Mouse (Mus musculus) brown adipose tissue, adult 24 weeks (tissue): Measurements from ENCODE around the gene Rbbp8nl. TPM values are rescaled to one million over a fixed set of nuclear protein-coding genes. Genes with fewer than 3 reads are reported as not detected.
A peak's percentile ranks its signal among the peaks of the same experiment; 100 is the strongest.

Experiments used
- H3K27ac ChIP-seq: fragments of 200-500 bp; replicated peaks from 2 replicates; pipeline ENCODE4 v1.5.1; 2012; ENCODE audit warnings: low read depth, mild to moderate bottlenecking, low read length
- H3K4me1 ChIP-seq: fragments of 200-500 bp; 2 replicates; pipeline ENCODE4 v1.6.1; 2012; ENCODE audit warnings: low read length, mixed read lengths; ENCODE audit not compliant: control insufficient read depth, insufficient read depth, insufficient read length
- H3K4me3 ChIP-seq: fragments of 200-500 bp; 2 replicates; pipeline ENCODE4 v1.5.1; 2012; ENCODE audit warnings: low read depth, mild to moderate bottlenecking, low read length, moderate library complexity; ENCODE audit not compliant: insufficient read depth
- polyA plus RNA-seq: library from polyadenylated mRNA; stranded (reverse); fragments of >200 nt; gene quantifications from 2 replicates; pipeline ENCODE4 v1.2.4, GENCODE M21; 2012; ENCODE audit not compliant: missing spikeins, insufficient read depth, insufficient read length

The Rbbp8nl gene
- polyA plus RNA-seq, 1 experiment = not detected

DNA sequence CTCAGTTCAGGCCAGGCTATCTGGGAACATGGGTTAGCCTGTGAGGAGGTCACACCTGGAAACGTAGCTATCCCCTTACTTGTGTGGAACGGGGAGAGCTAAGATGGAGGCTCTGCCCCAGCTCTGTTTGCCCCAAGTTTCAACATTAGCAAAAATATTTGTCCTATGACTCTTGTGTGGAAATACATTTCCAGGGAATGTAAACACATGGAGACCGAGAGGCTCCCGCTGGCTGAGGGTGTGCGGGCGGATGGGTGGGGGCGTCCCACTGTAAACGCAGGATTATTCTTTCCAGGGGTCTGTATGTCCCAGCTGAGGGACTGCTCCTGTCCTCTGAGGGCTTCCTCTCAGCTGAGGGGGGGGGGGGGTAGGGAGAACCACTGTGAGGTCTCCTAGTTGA lies 55.3 kb downstream of the Rbbp8nl start:
- H3K4me3 ChIP-seq = no peak overlapping the region
- H3K27ac ChIP-seq = no peak overlapping the region
- H3K4me1 ChIP-seq = no peaks in the 10 kb centered on the region

- no peak overlapping the region for H3K4me3 ChIP-seq
- H3K4me1 ChIP-seq = peaks cover 1% of the 10 kb centered on the region
- no peak overlapping the region for H3K27ac ChIP-seq
Measured at GRCm38 (mm10) chr2:180233101-180233904, 56.4 kb downstream of the Rbbp8nl start.

DNA sequence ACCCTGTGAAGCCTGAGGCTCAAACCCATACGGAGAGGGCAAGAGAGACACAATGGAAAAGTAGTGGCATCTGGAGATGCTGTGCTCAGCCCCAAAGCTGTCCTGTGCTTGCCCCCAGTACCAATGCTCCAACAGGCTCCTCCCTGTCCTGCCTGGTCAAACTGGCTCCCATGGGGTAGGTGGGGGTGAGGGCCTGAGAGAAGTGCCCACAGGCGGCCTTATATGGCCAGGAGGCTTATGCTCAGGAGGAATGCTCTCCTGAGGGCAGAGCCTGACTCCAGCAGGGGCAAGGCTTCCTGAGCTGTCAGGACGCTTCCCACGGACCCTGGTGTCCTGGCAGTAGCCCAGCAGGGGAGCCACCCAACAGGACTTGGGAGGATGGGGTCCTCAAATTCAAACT lies 59.2 kb downstream of the Rbbp8nl start:
- no peak overlapping the region for H3K27ac ChIP-seq
- no peak overlapping the region for H3K4me3 ChIP-seq
- peaks cover 17% of the 10 kb centered on the region for H3K4me1 ChIP-seq

DNA sequence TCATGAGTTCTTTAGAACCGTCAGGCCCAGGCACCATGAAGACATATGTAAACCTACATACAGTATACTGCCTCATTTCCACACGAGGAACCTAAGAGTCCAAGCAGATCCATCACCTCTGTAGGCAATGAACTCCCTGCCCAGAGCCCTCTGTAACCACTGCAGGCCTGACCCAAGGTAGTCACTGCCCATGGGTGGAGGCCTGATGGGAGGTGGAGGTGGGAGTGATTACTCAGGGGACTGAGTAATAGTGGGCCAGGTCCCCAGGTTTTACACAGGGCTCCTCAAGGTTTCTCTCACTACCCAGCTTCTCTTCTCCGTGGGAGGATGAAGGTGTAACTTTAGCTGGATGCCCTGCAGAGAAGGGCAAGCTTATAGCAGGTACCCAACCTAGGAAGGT lies 60.5 kb downstream of the Rbbp8nl start:
- H3K4me3 ChIP-seq = no peak overlapping the region
- peaks cover 17% of the 10 kb centered on the region for H3K4me1 ChIP-seq
- H3K27ac ChIP-seq = no peak overlapping the region

GRCm38 (mm10) chr2:180228592-180228991 lies 61.1 kb downstream of the Rbbp8nl start:
- H3K4me3 ChIP-seq = no peak overlapping the region
- peaks cover 17% of the 10 kb centered on the region for H3K4me1 ChIP-seq
- peak overlapping the region; percentile 88 for H3K27ac ChIP-seq

DNA sequence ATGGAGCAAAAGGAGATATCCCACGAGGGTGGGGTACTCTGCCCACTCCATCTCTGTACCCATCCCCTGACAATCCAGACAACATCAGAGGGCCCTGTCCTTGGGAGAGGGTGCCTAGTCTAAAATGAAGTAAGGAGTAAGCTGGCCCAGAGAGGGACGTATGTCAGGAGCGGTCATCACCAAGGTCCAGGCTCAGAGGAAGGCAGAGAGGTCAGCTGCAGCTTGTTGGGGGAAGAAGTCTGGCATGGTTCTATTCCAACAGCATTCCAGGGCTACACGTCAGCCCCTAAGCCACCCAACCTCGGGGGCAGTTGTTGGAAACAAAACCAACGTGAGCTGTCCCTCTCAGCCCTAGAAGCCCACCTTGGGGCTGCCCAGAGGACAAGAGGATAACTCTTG lies 61.6 kb downstream of the Rbbp8nl start:
- Histone ChIP-seq H3K27ac (peak overlapping the region; percentile 88), H3K4me3 (no peak overlapping the region)

More for the DNA sequence above, 61.6 kb downstream of the Rbbp8nl start:
- peaks cover 19% of the 10 kb centered on the region for H3K4me1 ChIP-seq

Other genes starting within 250 kb of the Rbbp8nl start
- 177 and 196 TPM in 2 replicates for gene Psma7, start 247.4 kb downstream of the Rbbp8nl start, polyA plus RNA-seq
- 1.2 and 1.5 TPM in 2 replicates for gene Ss18l1, start 247.4 kb downstream of the Rbbp8nl start, polyA plus RNA-seq
- gene Mtg2, start 219.3 kb downstream of the Rbbp8nl start, polyA plus RNA-seq = 17.4 and 21.7 TPM in 2 replicates
- not detected in 2 replicates for gene Hrh3, start 185.4 kb downstream of the Rbbp8nl start, polyA plus RNA-seq
- 27.2 and 38.7 TPM in 2 replicates for gene Osbpl2, start 170.6 kb downstream of the Rbbp8nl start, polyA plus RNA-seq
- 65.9 and 105 TPM in 2 replicates for gene Adrm1, start 118.4 kb downstream of the Rbbp8nl start, polyA plus RNA-seq
- gene Lama5, start 64.0 kb downstream of the Rbbp8nl start, polyA plus RNA-seq = 3.2 and 7.3 TPM in 2 replicates
- gene Rps21, start 32.5 kb downstream of the Rbbp8nl start, polyA plus RNA-seq = 875 and 1,284 TPM in 2 replicates
- gene Cables2, start 16.4 kb downstream of the Rbbp8nl start, polyA plus RNA-seq = 4.6 and 5.1 TPM in 2 replicates
- gene Gata5, start 44.8 kb upstream of the Rbbp8nl start, polyA plus RNA-seq = not detected in 2 replicates
- gene Slco4a1, start 166.4 kb upstream of the Rbbp8nl start, polyA plus RNA-seq = 0.46 and 1.8 TPM in 2 replicates
- gene Ntsr1, start 210.1 kb upstream of the Rbbp8nl start, polyA plus RNA-seq = not detected in 2 replicates